Mouse (Mus musculus): ENCODE measurements at regions not wholly inside any gene's neighbourhood (a gene's known extent, or its start where the extent isn't known, plus 50 kb on each side); places are given as distances from the start of the nearest gene placed in this dataset.
"Not testable (repeated sequence)": the region's sequence is repeated elsewhere in the genome, so short reads cannot be mapped to it uniquely, and the experiment has no call there.

- DNase-seq (ENCODE audit: low spot score), result not testable (repeated sequence)
Measured at GRCm38 (mm10) chr14:53331153-53331552, 835.6 kb upstream of the Olfr1507 start.

- DNase-seq (ENCODE audit: low spot score), result not testable (repeated sequence)
Measured at GRCm38 (mm10) chr14:53324367-53324766, 828.8 kb upstream of the Olfr1507 start.

- not testable (repeated sequence) for DNase-seq (ENCODE audit: low spot score)
Measured at GRCm38 (mm10) chr14:53318512-53319309, 823.2 kb upstream of the Olfr1507 start.

GRCm38 (mm10) chr14:53312490-53312889, 816.9 kb upstream of the Olfr1507 start:
- DNase-seq (ENCODE audit: low spot score), result not testable (repeated sequence)

- DNase-seq (ENCODE audit: low spot score), result not testable (repeated sequence)
Measured at GRCm38 (mm10) chr14:53303179-53303578, 807.6 kb upstream of the Olfr1507 start.

- DNase-seq (ENCODE audit: low spot score), result not testable (repeated sequence)
Measured at GRCm38 (mm10) chr14:53302491-53302829, 806.9 kb upstream of the Olfr1507 start.

- DNase-seq (ENCODE audit: low spot score), result not testable (repeated sequence)
Measured at GRCm38 (mm10) chr14:53301722-53302490, 806.4 kb upstream of the Olfr1507 start.

GRCm38 (mm10) chr14:53301110-53301509, 805.6 kb upstream of the Olfr1507 start:
- DNase-seq (ENCODE audit: low spot score), result not testable (repeated sequence)

GRCm38 (mm10) chr14:53299735-53300134, 804.2 kb upstream of the Olfr1507 start:
- not testable (repeated sequence) for DNase-seq (ENCODE audit: low spot score)

- DNase-seq (ENCODE audit: low spot score), result not testable (repeated sequence)
Measured at GRCm38 (mm10) chr14:53283350-53284141, 788.0 kb upstream of the Olfr1507 start.

- not testable (repeated sequence) for DNase-seq (ENCODE audit: low spot score)
Measured at GRCm38 (mm10) chr14:53273218-53273617, 777.7 kb upstream of the Olfr1507 start.

- DNase-seq (ENCODE audit: low spot score), result not testable (repeated sequence)
Measured at GRCm38 (mm10) chr14:53267693-53268092, 772.1 kb upstream of the Olfr1507 start.

GRCm38 (mm10) chr14:53255962-53256361, 760.4 kb upstream of the Olfr1507 start:
- not testable (repeated sequence) for DNase-seq (ENCODE audit: low spot score)

- DNase-seq (ENCODE audit: low spot score), result not testable (repeated sequence)
Measured at GRCm38 (mm10) chr14:53253470-53253869, 757.9 kb upstream of the Olfr1507 start.

GRCm38 (mm10) chr14:53231142-53231541, 735.6 kb upstream of the Olfr1507 start:
- not testable (repeated sequence) for DNase-seq (ENCODE audit: low spot score)

GRCm38 (mm10) chr14:53224789-53225188, 729.2 kb upstream of the Olfr1507 start:
- DNase-seq (ENCODE audit: low spot score), result not testable (repeated sequence)

GRCm38 (mm10) chr14:53210554-53210953, 715.0 kb upstream of the Olfr1507 start:
- not testable (repeated sequence) for DNase-seq (ENCODE audit: low spot score)

GRCm38 (mm10) chr14:53209258-53209657, 713.7 kb upstream of the Olfr1507 start:
- DNase-seq (ENCODE audit: low spot score), result not testable (repeated sequence)

GRCm38 (mm10) chr14:53190931-53191330, 695.4 kb upstream of the Olfr1507 start:
- DNase-seq (ENCODE audit: low spot score), result not testable (repeated sequence)

- not testable (repeated sequence) for DNase-seq (ENCODE audit: low spot score)
Measured at GRCm38 (mm10) chr14:53174099-53174498, 678.5 kb upstream of the Olfr1507 start.

- not testable (repeated sequence) for DNase-seq (ENCODE audit: low spot score)
Measured at GRCm38 (mm10) chr14:53166327-53166726, 670.8 kb upstream of the Olfr1507 start.

- DNase-seq (ENCODE audit: low spot score), result not testable (repeated sequence)
Measured at GRCm38 (mm10) chr14:53159012-53159411, 663.5 kb upstream of the Olfr1507 start.

Data from urinary bladder, postnatal 14 days (tissue).